Mouse (Mus musculus): ENCODE data around the gene 1600002K03Rik.

GRCm38 (mm10) chr10:80155277-80155676, 17.5 kb upstream of the 1600002K03Rik start:
- TF ChIP-seq CTCF (IDR thresholded peaks at IDR 0.05; ENCODE audit: borderline replicate concordance, insufficient read depth, low read depth, low read length) (no peak), POLR2A (IDR thresholded peaks at IDR 0.05; ENCODE audit: borderline replicate concordance, insufficient read depth, low read length) (no peak)

All from cerebellum, adult 2 months (tissue).